Mouse (Mus musculus) lung, postnatal 36 days (tissue): Measurements from ENCODE around the gene Creld2.

Experiments
- DNase-seq: peaks from one replicate; pipeline ENCODE4 v3.0.0; 2022; ENCODE audit warnings: mixed read lengths

Creld2 gene

DNA sequence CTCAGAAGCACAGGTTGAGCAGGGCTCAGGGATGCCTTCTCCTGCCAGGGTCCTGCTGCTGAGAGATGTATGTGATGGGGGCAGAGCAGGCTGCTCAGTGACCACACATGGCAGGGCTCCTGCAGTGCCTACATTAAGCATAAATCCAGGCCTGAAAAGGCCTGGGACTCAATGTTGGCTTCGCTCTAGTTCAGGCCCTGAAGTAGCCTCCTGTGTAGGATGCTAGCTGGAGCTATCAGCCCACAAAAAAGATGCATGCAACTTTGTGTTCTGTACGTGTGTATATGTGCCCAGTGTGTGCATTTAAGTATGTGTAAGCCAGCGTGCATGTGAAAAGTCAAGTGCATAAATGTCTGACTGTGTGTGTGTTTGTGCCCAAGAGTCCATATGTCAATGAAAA lies 54.6 kb downstream of the Creld2 start:
- DNase-seq = no peak

DNA sequence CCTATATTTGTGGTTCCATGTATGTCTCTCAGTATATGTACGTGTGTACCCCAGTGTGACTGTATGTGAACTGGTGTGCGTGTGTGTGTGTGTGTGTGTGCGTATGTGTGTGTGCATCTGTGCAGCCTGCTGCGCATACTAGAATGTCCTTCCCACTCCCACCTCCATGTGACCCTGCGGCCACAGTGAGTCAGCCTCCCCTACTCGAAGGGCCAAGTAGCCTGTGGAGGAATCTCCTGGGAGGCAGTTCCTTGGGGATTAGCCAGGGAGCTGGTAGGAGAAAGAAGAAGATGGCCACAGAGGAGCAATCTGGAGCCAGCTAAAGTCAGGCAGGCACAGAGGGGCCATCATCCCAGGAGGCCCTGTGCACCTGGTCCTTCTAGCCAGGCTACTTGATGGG lies 55.0 kb downstream of the Creld2 start:
- DNase-seq = no peak

DNA sequence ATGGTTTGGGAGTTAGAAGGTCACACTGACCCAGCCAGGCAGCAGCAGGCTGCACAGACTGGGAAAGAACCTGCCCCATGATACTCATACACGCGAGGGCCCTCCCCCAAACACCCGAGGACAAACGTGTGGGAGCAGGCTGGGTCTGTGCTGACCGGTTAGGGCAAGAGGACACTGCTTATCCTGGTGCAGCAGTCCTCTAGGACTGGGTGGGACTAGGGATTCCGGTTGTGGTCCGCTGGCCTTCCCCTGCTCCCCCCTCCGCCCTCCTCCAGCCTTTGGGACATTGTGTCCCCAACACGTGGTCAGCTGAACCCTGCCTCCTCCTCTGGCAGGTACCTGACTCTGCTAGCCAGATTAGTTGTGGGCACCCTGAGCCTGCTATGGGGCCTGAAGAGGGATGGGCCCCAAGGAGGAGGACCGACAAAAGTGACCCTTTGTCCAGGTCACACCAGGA lies 56.2 kb downstream of the Creld2 start:
- DNase-seq = no peak
